Mouse (Mus musculus): ENCODE measurements around the gene Lsg1. TPM values are rescaled to one million over a fixed set of nuclear protein-coding genes. Genes with fewer than 3 reads are reported as not detected.

The Lsg1 gene
- total RNA-seq, 2 experiments from 2014 or later, result 20.5 to 20.8 TPM

DNA sequence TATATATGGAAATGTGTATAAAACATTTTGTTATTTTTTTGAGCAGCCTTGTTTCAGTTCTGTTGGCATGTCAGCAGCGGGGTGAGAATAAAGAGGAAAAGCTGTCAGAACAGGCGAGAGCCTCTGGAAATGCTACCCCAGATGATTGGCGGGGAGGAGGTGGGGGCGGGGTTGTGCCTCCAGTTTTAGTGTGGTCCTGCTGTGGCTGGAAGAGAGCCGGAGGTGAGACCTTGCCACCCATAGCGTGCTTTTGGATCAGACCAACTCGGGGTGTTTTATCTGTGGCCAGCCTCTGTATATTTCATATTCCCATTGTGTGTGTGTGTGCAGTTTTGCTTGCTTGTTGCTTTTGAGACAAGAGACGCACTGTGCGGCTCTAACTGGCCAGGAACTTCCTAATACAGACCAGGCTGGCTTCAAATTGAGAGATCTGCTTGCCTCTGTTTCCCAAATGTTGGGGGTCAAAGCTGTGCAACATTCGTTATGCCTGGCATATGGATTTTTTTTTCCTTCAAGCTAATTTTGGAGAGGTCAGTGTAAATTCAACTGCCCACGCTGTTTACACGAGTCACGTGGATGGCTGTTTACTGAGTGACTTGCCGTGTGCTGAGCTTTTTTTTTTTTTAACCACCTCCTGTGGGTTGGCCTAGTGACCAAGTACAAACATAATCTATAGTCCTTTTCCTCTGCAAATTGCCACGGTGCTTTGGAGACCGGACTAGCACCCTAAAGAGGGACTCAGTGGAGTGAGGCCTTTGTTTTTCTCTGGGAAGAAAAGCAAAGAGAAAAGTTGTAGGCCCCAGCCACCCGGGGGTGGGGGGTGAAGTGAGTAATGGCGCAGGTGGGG is 15.5 kb upstream of the Lsg1 start:
- no peak for DNase-seq (ENCODE audit: extremely low spot score in 1 of 2, low spot score in 2 of 2)
- intact Hi-C loops (cut with DNase I), result loop anchor here (5.0 kb wide), 1 partner anchor 49 kb away; no protein-coding TSS in a partner anchor

DNA sequence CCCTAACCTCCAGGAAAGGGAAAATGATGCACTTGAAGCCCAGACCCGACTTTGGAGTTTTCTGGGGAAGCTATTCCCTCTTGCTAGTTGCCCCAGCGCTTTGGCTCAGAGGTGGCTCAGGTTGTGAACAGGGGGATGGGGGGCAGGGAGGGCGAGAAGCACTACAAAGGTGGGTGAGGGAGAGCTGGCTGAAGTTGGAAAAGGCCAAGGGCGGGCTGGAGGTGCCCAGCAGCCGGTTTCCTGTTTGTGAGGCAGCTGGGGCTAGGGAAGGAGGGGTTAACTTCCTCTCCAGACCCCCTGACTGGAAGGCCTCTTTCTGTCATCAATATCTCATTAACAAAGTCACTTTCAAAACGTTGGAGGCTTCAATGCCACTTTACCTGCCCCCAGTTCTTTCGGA is 14.6 kb upstream of the Lsg1 start:
- intact Hi-C loops (cut with DNase I), result loop anchor here (5.0 kb wide), 1 partner anchor 50 kb away; no protein-coding TSS in a partner anchor
- peak in 1 of 2 experiments; percentile 55 for DNase-seq (ENCODE audit: extremely low spot score in 1 of 2, low spot score in 2 of 2)

DNA sequence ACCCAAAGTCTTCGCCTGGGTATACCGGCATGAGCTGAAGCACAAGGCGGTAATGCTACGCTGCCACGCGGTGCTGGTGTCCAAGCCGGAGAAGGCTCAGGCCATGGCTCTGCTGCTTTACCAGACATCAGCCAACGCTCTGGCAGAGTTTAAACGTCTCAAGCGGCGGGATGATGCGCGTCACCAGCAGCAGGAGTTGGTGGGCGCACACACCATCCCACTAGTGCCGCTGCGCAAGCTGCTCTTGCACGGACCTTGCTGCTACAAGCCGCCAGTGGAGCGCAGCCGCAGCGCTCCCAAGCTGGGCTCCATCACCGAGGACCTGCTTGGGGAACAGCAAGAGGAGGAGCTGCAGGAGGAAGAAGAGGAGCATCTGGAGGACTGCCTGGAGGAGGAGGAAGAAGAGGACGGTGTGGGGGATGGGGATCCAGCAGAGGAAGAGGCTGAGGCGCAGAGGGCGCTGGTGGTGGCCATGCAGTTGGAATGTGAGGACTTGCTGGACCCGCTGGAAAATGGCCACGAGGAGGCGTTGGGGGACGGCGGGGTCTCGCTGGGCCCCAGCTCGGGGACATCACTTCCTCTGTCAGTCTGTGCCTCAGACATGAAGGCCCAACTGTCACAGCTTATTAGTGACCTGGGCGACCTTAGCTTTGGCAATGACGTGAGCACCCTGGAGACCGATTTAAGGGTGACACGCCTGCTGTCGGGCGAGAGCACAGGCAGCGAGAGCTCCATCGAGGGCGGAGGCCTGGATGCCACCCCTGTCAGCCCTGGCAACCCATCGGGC is 13.8 kb upstream of the Lsg1 start:
- peak; percentile 27 to 90 for DNase-seq (ENCODE audit: extremely low spot score in 1 of 2, low spot score in 2 of 2)
- intact Hi-C loops (cut with DNase I), result loop anchor here (5.0 kb wide), 1 partner anchor 51 kb away; no protein-coding TSS in a partner anchor

GRCm38 (mm10) chr16:30600431-30601045 is 13.1 kb upstream of the Lsg1 start:
- peak in 1 of 2 experiments; percentile 71 for DNase-seq (ENCODE audit: extremely low spot score in 1 of 2, low spot score in 2 of 2)
- intact Hi-C loops (cut with DNase I), result loop anchor here (5.0 kb wide), 1 partner anchor 52 kb away; no protein-coding TSS in a partner anchor

GRCm38 (mm10) chr16:30599491-30600268 is 12.3 kb upstream of the Lsg1 start, which contains the start of gene Fam43a:
TSS of gene Fam43a (plus strand) at chr16:30599723.
- DNase-seq (ENCODE audit: extremely low spot score in 1 of 2, low spot score in 2 of 2), result peak; percentile 63 to 92
- intact Hi-C loops (cut with DNase I), result loop anchor here (5.0 kb wide), 3 partner anchors 53 to 753 kb away; no protein-coding TSS in a partner anchor

GRCm38 (mm10) chr16:30596959-30597681 is 9.7 kb upstream of the Lsg1 start:
- DNase-seq (ENCODE audit: extremely low spot score in 1 of 2, low spot score in 2 of 2), result peak; percentile 87 to 92
- intact Hi-C loops (cut with DNase I), result loop anchor here (2.0 to 5.0 kb wide), 3 partner anchors 380 to 755 kb away; no protein-coding TSS in a partner anchor

DNA sequence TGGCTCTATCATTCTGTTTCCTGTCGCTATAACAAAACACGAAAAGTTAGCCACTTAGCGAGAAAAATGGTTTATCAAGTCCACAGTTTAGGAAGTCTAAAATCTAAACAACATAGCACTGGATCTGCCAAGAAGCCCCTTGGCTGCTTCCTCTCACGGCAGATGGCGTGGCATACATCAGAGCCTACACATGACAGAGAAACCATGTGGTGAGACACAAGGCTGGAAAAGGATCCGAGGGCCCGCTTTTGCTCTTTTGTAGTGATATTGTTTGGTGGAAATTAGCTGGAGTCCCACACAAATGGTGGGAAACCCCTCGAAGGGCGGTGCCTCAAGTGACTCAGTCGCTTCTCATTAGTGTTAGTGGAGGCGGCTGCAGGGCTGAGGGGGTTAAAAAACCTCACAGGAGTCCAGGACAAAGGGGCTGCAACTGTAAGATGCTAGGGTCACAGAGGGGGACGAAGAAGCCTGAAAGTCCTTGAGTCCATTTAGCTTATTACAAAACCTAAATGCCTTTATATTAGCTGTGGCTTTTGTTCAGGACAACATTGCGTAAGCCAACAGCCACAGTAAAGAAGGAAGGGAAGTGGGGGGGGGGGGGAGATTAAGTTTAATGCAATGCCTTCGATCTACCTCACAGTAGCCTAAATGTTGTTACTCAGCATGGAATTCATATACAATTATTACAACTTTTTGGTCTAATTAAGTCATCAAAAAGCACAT is 8.6 kb upstream of the Lsg1 start:
- peak; percentile 48 to 50 for DNase-seq (ENCODE audit: extremely low spot score in 1 of 2, low spot score in 2 of 2)
- intact Hi-C loops (cut with DNase I), result loop anchor here (2.0 to 5.0 kb wide), 3 partner anchors 381 to 756 kb away; no protein-coding TSS in a partner anchor

DNA sequence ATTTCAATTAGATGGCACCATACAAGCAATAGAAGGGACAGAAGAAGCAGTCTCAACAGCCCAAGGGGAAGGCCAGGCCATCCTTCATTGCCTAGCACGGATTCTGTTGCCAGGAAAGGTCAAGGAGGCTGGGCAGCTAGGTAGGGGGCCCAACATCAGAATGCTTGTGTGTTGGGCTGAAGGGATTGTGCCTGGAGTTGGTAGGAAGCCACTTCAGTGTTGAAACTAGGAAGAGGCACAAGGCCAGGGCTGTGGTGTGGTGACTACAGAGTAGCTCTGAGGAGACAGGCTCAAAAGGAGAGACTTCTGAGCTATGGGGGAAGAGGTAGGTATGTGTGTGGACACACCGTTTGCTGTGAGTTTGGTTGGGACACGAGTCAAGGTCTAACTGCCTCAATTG is 8.0 kb upstream of the Lsg1 start:
- no peak for DNase-seq (ENCODE audit: extremely low spot score in 1 of 2, low spot score in 2 of 2)
- intact Hi-C loops (cut with DNase I), result loop anchor here (5.0 kb wide), 2 partner anchors 382 to 757 kb away; no protein-coding TSS in a partner anchor

- intact Hi-C loops (cut with DNase I), result no loop called here
- no peak for DNase-seq (ENCODE audit: extremely low spot score in 1 of 2, low spot score in 2 of 2)
Observed at GRCm38 (mm10) chr16:30591990-30592389, 4.6 kb upstream of the Lsg1 start.

DNA sequence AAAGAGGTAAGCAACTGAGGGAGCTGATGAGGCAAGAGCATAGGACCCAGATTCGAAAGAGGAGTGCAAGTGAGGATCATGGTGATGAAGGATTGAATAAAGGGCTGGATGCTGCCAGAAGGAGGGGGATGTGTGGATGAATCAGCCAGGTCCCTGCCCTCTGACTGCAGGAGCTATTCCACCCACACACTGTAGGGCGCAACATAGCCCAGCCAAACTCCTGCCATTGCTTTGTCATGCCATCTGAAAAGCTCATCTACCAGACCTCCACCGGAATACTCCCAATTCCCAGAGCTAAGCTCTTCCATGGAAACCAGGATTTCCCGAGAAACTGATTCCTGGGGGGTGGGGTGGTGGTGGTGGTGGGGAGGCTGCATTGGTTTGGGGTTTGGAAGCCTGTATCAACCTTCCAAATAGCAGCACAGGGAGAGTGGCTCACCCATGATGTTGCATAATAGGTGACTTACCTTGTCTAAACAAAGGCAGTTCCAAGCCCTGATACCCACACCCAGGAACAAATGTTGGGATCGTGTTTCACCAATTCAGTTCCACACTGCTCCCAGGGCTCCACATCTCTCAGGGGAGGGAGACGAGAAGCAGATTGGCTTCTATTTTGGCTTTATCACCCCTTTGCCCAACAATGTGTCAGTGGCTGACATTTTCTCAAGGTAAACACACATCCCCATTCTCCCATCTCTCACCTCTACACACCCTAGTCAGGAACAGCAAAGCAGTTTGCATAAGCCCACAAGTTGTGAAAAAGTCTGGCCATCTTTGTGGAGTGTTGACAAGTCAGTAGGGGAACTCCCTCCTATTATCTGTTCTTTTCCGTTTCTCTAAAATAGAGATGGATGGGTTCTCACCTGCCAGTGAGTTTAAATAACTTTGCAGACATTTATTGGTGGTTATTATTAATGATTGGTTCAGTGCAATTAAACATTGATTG is 3.1 kb upstream of the Lsg1 start:
- no peak for DNase-seq (ENCODE audit: extremely low spot score in 1 of 2, low spot score in 2 of 2)
- intact Hi-C loops (cut with DNase I), result no loop called here

DNA sequence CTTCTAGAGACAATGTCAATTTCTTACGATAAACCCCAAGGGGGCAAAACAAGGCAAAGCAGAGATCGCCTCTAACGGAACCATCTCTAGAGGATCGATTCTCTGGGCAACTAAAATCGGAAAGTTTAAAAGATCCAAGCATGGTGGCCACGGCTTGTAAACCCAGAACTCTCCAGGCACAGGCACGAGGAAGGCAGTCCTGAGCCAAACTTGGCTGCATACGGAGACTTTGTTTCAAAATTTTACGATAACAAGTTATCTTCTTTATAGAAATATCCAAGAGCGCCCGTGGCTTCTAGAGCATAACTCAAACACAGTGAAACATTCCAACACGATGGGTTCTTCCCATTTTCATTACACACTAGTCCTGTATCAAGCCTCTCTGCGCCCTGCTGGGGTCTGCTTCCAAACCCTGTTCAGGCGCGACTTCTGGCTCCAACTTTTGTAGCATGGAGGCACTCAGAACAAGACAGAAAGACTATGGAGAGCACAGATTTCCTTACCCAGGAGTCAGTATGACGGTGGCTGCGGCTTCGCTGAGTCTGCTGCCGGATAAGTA is 378 bp downstream of the Lsg1 start:
- intact Hi-C loops (cut with DNase I), result loop anchor here (1.0 kb wide), 1 partner anchor 37 kb away; the partner anchor contains the start of gene Tmem44

GRCm38 (mm10) chr16:30580765-30581164 is 6.6 kb downstream of the Lsg1 start:
- DNase-seq (ENCODE audit: extremely low spot score in 1 of 2, low spot score in 2 of 2), result no peak
- intact Hi-C loops (cut with DNase I), result no loop called here

More for the DNA sequence above, 378 bp downstream of the Lsg1 start:
- DNase-seq (ENCODE audit: extremely low spot score in 1 of 2, low spot score in 2 of 2), result no peak

GRCm38 (mm10) chr16:30576392-30576791 is 11.0 kb downstream of the Lsg1 start:
- no peak for DNase-seq (ENCODE audit: extremely low spot score in 1 of 2, low spot score in 2 of 2)
- intact Hi-C loops (cut with DNase I), result no loop called here

- intact Hi-C loops (cut with DNase I), result no loop called here
- DNase-seq (ENCODE audit: extremely low spot score in 1 of 2, low spot score in 2 of 2), result no peak
Observed at GRCm38 (mm10) chr16:30575815-30576214, 11.6 kb downstream of the Lsg1 start.

DNA sequence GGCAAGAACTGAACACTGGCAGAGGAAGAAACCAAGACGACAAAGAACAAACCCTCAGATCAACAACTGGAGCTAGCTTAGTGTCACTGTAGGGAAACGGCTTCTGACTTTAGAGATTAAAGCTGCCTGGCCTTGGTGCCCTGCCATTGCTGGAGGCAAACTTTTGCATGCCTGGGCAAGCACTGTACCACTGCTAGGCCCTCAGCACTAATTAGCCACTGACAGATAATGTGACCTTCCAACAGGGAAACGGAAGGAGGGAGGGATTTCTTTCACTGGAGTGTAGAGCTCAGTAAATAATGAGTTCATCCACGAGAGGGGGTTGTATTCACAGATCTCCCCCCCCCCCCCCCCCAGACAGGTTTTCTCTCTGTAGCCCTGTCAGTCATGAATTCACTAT is 15.2 kb downstream of the Lsg1 start:
- no peak for DNase-seq (ENCODE audit: extremely low spot score in 1 of 2, low spot score in 2 of 2)
- intact Hi-C loops (cut with DNase I), result no loop called here

Data from left cerebral cortex, postnatal 10 days (tissue).